Mouse (Mus musculus) embryonic facial prominence, embryonic 11.5 days (tissue): Measurements from ENCODE around the gene Marc2. TPM values are rescaled to one million over a fixed set of nuclear protein-coding genes. Genes with fewer than 3 reads are reported as not detected.

Experiments
- ATAC-seq: fragments of 200-750 bp; cut with Nextera tagmentation; replicated peaks from 2 replicates; pipeline ENCODE4 v1.8.0; 2017; ENCODE audit warnings: low read depth; ENCODE audit not compliant: insufficient number of reproducible peaks, low FRiP score, low TSS enrichment
- DNase-seq: peaks from one replicate; pipeline ENCODE4 v3.0.0-alpha.2; 2015; ENCODE audit warnings: low spot score
- H3K27ac ChIP-seq: fragments of 300-500 bp; sonication (generic); replicated peaks from 2 replicates; pipeline ENCODE4 v1.5.1; 2014; ENCODE audit warnings: mild to moderate bottlenecking, low read depth, low read length, control low read depth
- H3K27me3 ChIP-seq: fragments of 300-500 bp; sonication (generic); 2 replicates; pipeline ENCODE4 v1.6.1; 2014; ENCODE audit warnings: mild to moderate bottlenecking, low read length, moderate library complexity, mixed read lengths; ENCODE audit not compliant: control insufficient read depth, insufficient read depth
- H3K36me3 ChIP-seq: fragments of 300-500 bp; sonication (generic); replicated peaks from 2 replicates; pipeline ENCODE4 v1.6.1; 2014; ENCODE audit warnings: low read depth, mild to moderate bottlenecking, low read length, moderate library complexity, mixed read lengths; ENCODE audit not compliant: control insufficient read depth, insufficient read depth
- H3K4me1 ChIP-seq: fragments of 300-500 bp; sonication (generic); 2 replicates; pipeline ENCODE4 v1.6.1; 2014; ENCODE audit warnings: low read length, mixed read lengths; ENCODE audit not compliant: control insufficient read depth, insufficient read depth
- H3K4me2 ChIP-seq: fragments of 300-500 bp; sonication (generic); 2 replicates; pipeline ENCODE4 v1.6.1; 2014; ENCODE audit warnings: low read depth, mild to moderate bottlenecking, control low read depth, low read length, moderate library complexity
- H3K4me3 ChIP-seq: fragments of 300-500 bp; sonication (generic); 2 replicates; pipeline ENCODE4 v1.5.1; 2014; ENCODE audit warnings: low read depth, low read length, control low read depth
- H3K9ac ChIP-seq: fragments of 300-500 bp; sonication (generic); replicated peaks from 2 replicates; pipeline ENCODE4 v1.6.1; 2014; ENCODE audit warnings: mild to moderate bottlenecking, control low read depth, low read length
- H3K9me3 ChIP-seq: fragments of 300-500 bp; sonication (generic); replicated peaks from 2 replicates; pipeline ENCODE4 v1.6.1; 2016; ENCODE audit warnings: mild to moderate bottlenecking, low read length, inconsistent platforms, mixed read lengths; ENCODE audit not compliant: control insufficient read depth
- WGBS: fragments of 180-500 bp; shearing (Covaris S2); extraction: QIAGEN DNeasy Blood & Tissue Kit; methylation state at CpG from one replicate; pipeline ENCODE4 v1.1.7; 2014; 5-methylcytosine and 5-hydroxymethylcytosine counted together
- polyA plus RNA-seq: library from polyadenylated mRNA; unstranded; fragments of >200 nt; fragmentation: Nextera tagmentation; extraction: Ambion mirVana; gene quantifications from 2 replicates; pipeline ENCODE4 v1.2.1, GENCODE M21; 2014

Marc2 gene
- 118 and 125 TPM in 2 replicates for polyA plus RNA-seq

- DNase-seq (no peak), ATAC-seq (no peak)
- 5% methylated on average over 18 of the region's 18 CpGs for WGBS
- H3K27me3 ChIP-seq: peaks cover 2% of the 10 kb centered on the region; the same call in 1 of the 2 replicates
- H3K9ac ChIP-seq: peak within 1 kb of the TSS; percentile 74
- peak within 1 kb of the TSS; percentile 80 for H3K4me3 ChIP-seq
- H3K4me1 ChIP-seq: no peaks in the 10 kb centered on the region
- H3K4me2 ChIP-seq: peak within 1 kb of the TSS; percentile 87
- H3K36me3 ChIP-seq: no peaks in the 10 kb centered on the region
- H3K9me3 ChIP-seq: no peaks in the 10 kb centered on the region
- 0 out of 2 replicates have a peak within 1 kb of the TSS, but pooled peaks have one; percentile 20 for H3K27ac ChIP-seq
These were observed at the start of gene Marc2 for GRCm38 (mm10) chr1:184846092-184846750. Marc2 (minus strand) TSS chr1:184846451.

GRCm38 (mm10) chr1:184891998-184892397 lies 45.7 kb upstream of the Marc2 start:
- H3K36me3 ChIP-seq: no peaks in the 10 kb centered on the region
- no peak overlapping the region for H3K27ac ChIP-seq
- ATAC-seq: no peak
- DNase-seq: no peak
- no peaks in the 10 kb centered on the region for H3K27me3 ChIP-seq
- no peaks in the 10 kb centered on the region for H3K4me1 ChIP-seq
- no peak overlapping the region for H3K9ac ChIP-seq
- no peak overlapping the region for H3K4me2 ChIP-seq
- H3K9me3 ChIP-seq: no peaks in the 10 kb centered on the region
- whole genome bisulfite sequencing: 90% methylated on average over 3 of the region's 3 CpGs
- H3K4me3 ChIP-seq: no peak overlapping the region

GRCm38 (mm10) chr1:184889454-184889853 lies 43.2 kb upstream of the Marc2 start:
- Histone ChIP-seq H3K27me3 (no peaks in the 10 kb centered on the region), H3K9ac (no peak overlapping the region), H3K9me3 (no peaks in the 10 kb centered on the region), H3K27ac (no peak overlapping the region), H3K4me2 (no peak overlapping the region), H3K4me1 (no peaks in the 10 kb centered on the region), H3K4me3 (no peak overlapping the region), H3K36me3 (no peaks in the 10 kb centered on the region)
- DNase-seq (no peak), ATAC-seq (no peak)
- WGBS: 71% methylated on average over 6 of the region's 6 CpGs

- ATAC-seq: no peak
- no peak overlapping the region for H3K9ac ChIP-seq
- no peak overlapping the region for H3K27ac ChIP-seq
- WGBS: 62% methylated on average over 1 of the region's 1 CpGs
- no peak overlapping the region for H3K4me3 ChIP-seq
- no peak overlapping the region for H3K4me2 ChIP-seq
- DNase-seq: no peak
- no peaks in the 10 kb centered on the region; the same call in 1 of the 2 replicates for H3K4me1 ChIP-seq
- no peaks in the 10 kb centered on the region for H3K9me3 ChIP-seq
- peaks cover 23% of the 10 kb centered on the region for H3K27me3 ChIP-seq
- H3K36me3 ChIP-seq: no peaks in the 10 kb centered on the region
These were observed 39.9 kb upstream of the Marc2 start for GRCm38 (mm10) chr1:184886160-184886559.

GRCm38 (mm10) chr1:184882281-184883268 lies 36.3 kb upstream of the Marc2 start, which contains the start of gene C130074G19Rik:
C130074G19Rik (minus strand) TSS chr1:184883218.
- peak within 1 kb of the TSS; percentile 33 for H3K4me3 ChIP-seq
- 1% methylated on average over 77 of the region's 77 CpGs for WGBS
- H3K9ac ChIP-seq: peak within 1 kb of the TSS; percentile 22
- H3K9me3 ChIP-seq: no peaks in the 10 kb centered on the region
- peak; percentile 65 for DNase-seq
- H3K36me3 ChIP-seq: no peaks in the 10 kb centered on the region
- H3K4me2 ChIP-seq: peak within 1 kb of the TSS; percentile 61
- no peaks in the 10 kb centered on the region; the same call in 1 of the 2 replicates for H3K4me1 ChIP-seq
- peak; percentile 81 for ATAC-seq
- no peak within 1 kb of the TSS for H3K27ac ChIP-seq
- peaks cover 23% of the 10 kb centered on the region for H3K27me3 ChIP-seq

- DNase-seq: no peak
- Histone ChIP-seq H3K9me3 (no peaks in the 10 kb centered on the region), H3K27ac (no peak overlapping the region), H3K4me3 (peak overlapping the region; percentile 6; the same call in 1 of the 2 replicates), H3K36me3 (no peaks in the 10 kb centered on the region), H3K4me1 (no peaks in the 10 kb centered on the region; the same call in 1 of the 2 replicates), H3K9ac (no peak overlapping the region), H3K27me3 (peaks cover 23% of the 10 kb centered on the region), H3K4me2 (no peak overlapping the region)
- 67% methylated on average over 7 of the region's 7 CpGs for WGBS
- no peak for ATAC-seq
These were observed 35.6 kb upstream of the Marc2 start for GRCm38 (mm10) chr1:184881861-184882260.

GRCm38 (mm10) chr1:184881211-184881610 lies 35.0 kb upstream of the Marc2 start:
- WGBS: 77% methylated on average over 5 of the region's 5 CpGs
- H3K4me1 ChIP-seq: no peaks in the 10 kb centered on the region; the same call in 1 of the 2 replicates

More at GRCm38 (mm10) chr1:184881211-184881610, 35.0 kb upstream of the Marc2 start:
- Histone ChIP-seq H3K36me3 (no peaks in the 10 kb centered on the region), H3K27me3 (peaks cover 23% of the 10 kb centered on the region), H3K4me2 (no peak overlapping the region), H3K9ac (no peak overlapping the region), H3K27ac (no peak overlapping the region), H3K9me3 (no peaks in the 10 kb centered on the region), H3K4me3 (no peak overlapping the region)
- ATAC-seq: no peak
- no peak for DNase-seq
